Mouse (Mus musculus): Measurements from ENCODE around the gene Arpc1a. TPM values are rescaled to one million over a fixed set of nuclear protein-coding genes. Genes with fewer than 3 reads are reported as not detected.
A peak's percentile ranks its signal among the peaks of the same experiment; 100 is the strongest.
"Not testable (repeated sequence)": the region's sequence is repeated elsewhere in the genome, so short reads cannot be mapped to it uniquely, and the experiment has no call there.

Arpc1a gene
- total and polyA plus RNA-seq, 3 experiments = 85.8 to 306 (median 187) TPM

DNA sequence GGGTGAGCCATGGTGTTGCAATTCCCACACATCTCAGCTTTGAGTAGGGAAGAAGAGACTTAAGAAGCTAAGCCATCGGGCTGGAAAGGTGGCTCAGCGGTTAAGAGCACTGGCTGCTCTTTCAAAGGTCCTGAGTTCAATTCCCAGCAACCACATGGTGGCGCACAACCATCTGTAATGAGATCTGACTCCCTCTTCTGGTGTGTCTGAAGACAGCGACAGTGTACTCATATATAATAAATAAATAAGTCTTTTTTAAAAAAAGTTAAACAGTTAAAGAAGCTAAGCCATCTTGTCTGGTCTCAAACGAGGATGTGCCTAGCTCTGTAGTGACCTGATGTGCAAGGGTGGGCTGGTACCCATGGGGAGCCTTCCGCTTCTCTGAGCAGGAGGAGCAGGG lies 49.6 kb downstream of the Arpc1a start:
- H3K36me3 ChIP-seq (ENCODE audit: control insufficient read depth in 1 of 2, insufficient read depth in 2 of 2, low read length in 2 of 2) = peaks cover 5 to 19% of the 10 kb centered on the region in 2 experiments
- TF ChIP-seq POLR2A (IDR thresholded peaks at IDR 0.05; ENCODE audit: control insufficient read depth in 1 of 2, insufficient read depth in 1 of 2, low read depth in 1 of 2, low read length in 2 of 2, poor library complexity in 1 of 2) (0 out of 4 replicates have a peak, but pooled peaks of 1 of the 2 experiments have one; percentile 36), CTCF (IDR thresholded peaks at IDR 0.05 in 2 of 3, conservative IDR thresholded peaks at IDR 0.05 in 1 of 3; ENCODE audit: control insufficient read depth in 1 of 3, insufficient read depth in 1 of 3, low read depth in 2 of 3, low read length in 3 of 3, poor library complexity in 1 of 3, severe bottlenecking in 1 of 3) (peak in 2 of 3 experiments; percentile 5 to 57; a peak in 2 of 6 replicates), RAD21 (IDR thresholded peaks at IDR 0.05; ENCODE audit: low read depth, low read length) (peak; percentile 3)
- not testable (repeated sequence) for DNase-seq (ENCODE audit: low read depth, low spot score); H3K27me3 ChIP-seq (ENCODE audit: control insufficient read depth in 1 of 2, insufficient read depth in 2 of 2, low read length in 2 of 2); H3K27ac ChIP-seq (ENCODE audit: control insufficient read depth, low read depth, low read length); H3K9me3 ChIP-seq (replicated peaks; ENCODE audit: insufficient read depth, low read length); H3K4me3 ChIP-seq (ENCODE audit: control insufficient read depth in 1 of 2, insufficient read depth in 1 of 2, low read depth in 2 of 2, low read length in 2 of 2); H3K4me1 ChIP-seq (ENCODE audit: control insufficient read depth in 1 of 2, insufficient read depth in 2 of 2, low read length in 2 of 2); H3K9ac ChIP-seq (ENCODE audit: control insufficient read depth, low read depth, low read length, poor library complexity, severe bottlenecking)
- H3K79me2 ChIP-seq (ENCODE audit: control insufficient read depth, insufficient read depth, low read length, poor library complexity) = peaks cover 19% of the 10 kb centered on the region

DNA sequence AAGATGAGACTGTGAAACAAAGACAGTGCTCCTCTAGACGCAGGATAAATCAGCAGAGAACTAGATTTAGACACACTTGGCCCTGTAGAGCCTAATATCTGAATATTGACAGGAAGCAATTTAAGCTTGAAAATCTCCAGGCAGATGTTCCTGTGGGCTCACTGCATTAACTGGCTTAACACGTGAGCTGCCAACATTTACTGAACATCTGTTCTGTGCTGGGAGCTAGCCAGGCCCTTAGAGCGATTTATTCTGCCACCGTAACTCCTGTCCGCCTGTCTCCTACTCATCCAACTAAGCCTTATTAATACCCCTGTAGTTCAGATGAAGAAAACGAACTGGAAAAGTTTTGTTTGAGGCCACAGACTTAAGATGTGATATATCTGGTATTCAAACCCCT lies 55.2 kb downstream of the Arpc1a start:
- Histone ChIP-seq H3K36me3 (ENCODE audit: control insufficient read depth in 1 of 2, insufficient read depth in 2 of 2, low read length in 2 of 2) (peaks cover 19 to 21% of the 10 kb centered on the region in 2 experiments), H3K9me3 (replicated peaks; ENCODE audit: insufficient read depth, low read length) (no peaks in the 10 kb centered on the region), H3K27me3 (ENCODE audit: control insufficient read depth in 1 of 2, insufficient read depth in 2 of 2, low read length in 2 of 2) (no peaks in the 10 kb centered on the region), H3K9ac (ENCODE audit: control insufficient read depth, low read depth, low read length, poor library complexity, severe bottlenecking) (peak overlapping the region; percentile 93), H3K79me2 (ENCODE audit: control insufficient read depth, insufficient read depth, low read length, poor library complexity) (peaks cover 44% of the 10 kb centered on the region), H3K27ac (ENCODE audit: control insufficient read depth, low read depth, low read length) (no peak overlapping the region), H3K4me1 (ENCODE audit: control insufficient read depth in 1 of 2, insufficient read depth in 2 of 2, low read length in 2 of 2) (peaks cover 2 to 21% of the 10 kb centered on the region in 2 experiments; a peak in 2 of 4 replicates), H3K4me3 (ENCODE audit: control insufficient read depth in 1 of 2, insufficient read depth in 1 of 2, low read depth in 2 of 2, low read length in 2 of 2) (peak overlapping the region; percentile 79 to 95)
- TF ChIP-seq MAX (IDR thresholded peaks at IDR 0.05; ENCODE audit: low read length) (peak; percentile 52; the same call in 1 of the 2 replicates), HCFC1 (IDR thresholded peaks at IDR 0.05; ENCODE audit: low read depth, low read length) (0 out of 2 replicates have a peak, but pooled peaks have one; percentile 2), GATA1 (IDR thresholded peaks at IDR 0.05; ENCODE audit: low read depth, low read length) (no peak), SIN3A (IDR thresholded peaks at IDR 0.05; ENCODE audit: low read length) (peak; percentile 43; the same call in 1 of the 2 replicates), MYC (IDR thresholded peaks at IDR 0.05; ENCODE audit: low read depth, low read length) (0 out of 2 replicates have a peak, but pooled peaks have one; percentile 43), UBTF (IDR thresholded peaks at IDR 0.05; ENCODE audit: borderline replicate concordance, insufficient read depth, low read depth, low read length) (no peak), MYB (IDR thresholded peaks at IDR 0.05; ENCODE audit: low read depth, low read length) (no peak), CHD1 (IDR thresholded peaks at IDR 0.05; ENCODE audit: low read depth, low read length) (no peak), BHLHE40 (IDR thresholded peaks at IDR 0.05; ENCODE audit: borderline replicate concordance, low read depth, low read length) (peak; percentile 55), MXI1 (IDR thresholded peaks at IDR 0.05; ENCODE audit: low read depth, low read length) (peak; percentile 80), NRF1 (IDR thresholded peaks at IDR 0.05; ENCODE audit: insufficient read depth, low read depth, low read length, poor library complexity, severe bottlenecking) (no peak)
- DNase-seq (ENCODE audit: low read depth, low spot score) = peak; percentile 53
